Mouse (Mus musculus) left cerebral cortex, adult 2 months (tissue): ENCODE results near the gene Samd4. TPM values are rescaled to one million over a fixed set of nuclear protein-coding genes. Genes with fewer than 3 reads are reported as not detected.

ENCODE experiments used
- DNase-seq, 2 experiments: peaks; one replicate each; pipeline ENCODE4 v3.0.0; 2021 to 2022; ENCODE audit warnings: low spot score in 2 of 2, mixed read lengths in 1 of 2; ENCODE audit errors: extremely low spot score in 1 of 2
- H3K27ac ChIP-seq: fragments of 200-600 bp; 2 replicates; pipeline ENCODE4 v1.8.1; 2022
- H3K4me3 ChIP-seq: fragments of 200-600 bp; 2 replicates; pipeline ENCODE4 v1.8.1; 2022
- CTCF ChIP-seq: fragments of 200-600 bp; IDR thresholded peaks from 2 replicates; pipeline ENCODE4 v1.8.1; 2022; ENCODE audit warnings: antibody characterized with exemption, mild to moderate bottlenecking, moderate library complexity
- intact Hi-C: fragments of 180-260 bp; cut with DNase I; formaldehyde crosslinking; loops from one replicate; pipeline ENCODE4 v1.15.1; 2025
- total RNA-seq, 2 experiments: library from RNA; stranded (reverse); gene quantifications; 2 replicates each; pipeline ENCODE4 v1.2.3; 2021

Samd4 gene
- total RNA-seq, 2 experiments from 2014 or later, result 26.8 to 32.1 TPM

DNA sequence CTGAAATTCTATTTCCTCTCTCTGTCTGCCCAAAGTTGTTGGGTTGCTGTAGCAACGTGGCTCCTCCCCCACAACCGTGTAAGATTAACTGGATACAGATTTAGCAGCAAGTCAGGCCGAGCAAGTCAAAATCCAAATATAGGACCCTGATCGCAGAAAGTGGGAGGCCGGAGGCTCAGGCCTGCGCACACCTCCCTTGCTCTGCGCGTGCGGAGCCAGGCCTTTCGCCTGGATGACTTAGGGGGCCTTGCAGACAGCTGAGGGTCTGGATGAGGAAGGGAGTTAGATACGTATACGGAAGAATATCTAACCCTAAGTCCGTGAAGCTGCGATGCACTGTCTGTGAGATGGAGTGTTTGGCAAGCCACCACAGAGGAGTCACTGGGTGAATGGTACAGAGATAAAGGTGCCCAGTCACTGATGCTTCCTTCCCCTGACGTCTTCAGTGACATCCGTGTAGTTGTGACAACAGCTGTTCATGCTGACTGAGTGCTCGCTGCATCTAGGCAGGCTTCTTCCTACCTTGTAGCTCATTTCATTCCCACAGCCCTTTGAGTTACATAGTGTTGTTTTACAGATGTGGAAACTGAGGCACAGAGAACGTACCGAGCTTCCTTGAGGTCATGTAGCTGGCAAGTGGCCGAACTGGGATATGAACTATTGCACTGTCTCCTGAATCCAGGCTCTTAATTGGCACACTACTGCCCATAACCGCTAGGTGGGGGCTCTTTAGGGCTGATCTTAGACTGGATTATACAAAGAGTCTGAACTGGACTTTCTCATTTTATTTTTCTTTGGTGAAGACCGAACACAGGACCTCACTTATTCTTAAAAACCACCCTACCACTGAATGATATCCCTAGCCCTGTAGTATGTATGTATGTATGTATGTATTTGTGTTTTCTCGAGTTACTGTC, 59.5 kb downstream of the Samd4 start:
- intact Hi-C loops, result loop anchor here (1.0 to 2.0 kb wide), 2 partner anchors 44 to 57 kb away; no protein-coding TSS in a partner anchor
- peak overlapping the region; percentile 33; the same call in 1 of the 2 replicates for H3K27ac ChIP-seq
- DNase-seq, result peak; percentile 57 to 62
- peak overlapping the region; percentile 10; the same call in 1 of the 2 replicates for H3K4me3 ChIP-seq
- peak; percentile 41 for TF ChIP-seq CTCF

DNA sequence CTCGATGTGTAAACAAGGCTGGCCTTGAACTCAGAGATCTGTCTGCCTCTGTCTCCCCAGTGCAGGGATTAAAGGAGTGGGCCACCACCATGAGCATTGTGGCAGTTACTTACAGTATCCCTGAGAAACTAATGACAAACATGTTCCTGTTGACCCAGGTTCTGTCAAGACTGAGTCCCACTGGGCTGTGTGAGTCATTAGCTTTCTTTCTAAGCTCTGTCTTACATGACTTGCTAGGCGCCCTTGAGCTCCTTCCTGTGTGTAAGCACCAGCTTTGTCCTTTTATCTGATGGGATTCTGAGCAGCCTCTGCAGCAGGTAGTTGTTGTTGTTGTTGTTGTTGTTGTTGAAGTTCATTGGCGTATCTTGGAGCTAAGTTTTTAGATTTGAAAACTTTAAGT, 61.8 kb downstream of the Samd4 start:
- Histone ChIP-seq H3K4me3 (no peak overlapping the region), H3K27ac (no peak overlapping the region)
- intact Hi-C loops, result no loop called here
- TF ChIP-seq CTCF, result no peak
- DNase-seq, result no peak

DNA sequence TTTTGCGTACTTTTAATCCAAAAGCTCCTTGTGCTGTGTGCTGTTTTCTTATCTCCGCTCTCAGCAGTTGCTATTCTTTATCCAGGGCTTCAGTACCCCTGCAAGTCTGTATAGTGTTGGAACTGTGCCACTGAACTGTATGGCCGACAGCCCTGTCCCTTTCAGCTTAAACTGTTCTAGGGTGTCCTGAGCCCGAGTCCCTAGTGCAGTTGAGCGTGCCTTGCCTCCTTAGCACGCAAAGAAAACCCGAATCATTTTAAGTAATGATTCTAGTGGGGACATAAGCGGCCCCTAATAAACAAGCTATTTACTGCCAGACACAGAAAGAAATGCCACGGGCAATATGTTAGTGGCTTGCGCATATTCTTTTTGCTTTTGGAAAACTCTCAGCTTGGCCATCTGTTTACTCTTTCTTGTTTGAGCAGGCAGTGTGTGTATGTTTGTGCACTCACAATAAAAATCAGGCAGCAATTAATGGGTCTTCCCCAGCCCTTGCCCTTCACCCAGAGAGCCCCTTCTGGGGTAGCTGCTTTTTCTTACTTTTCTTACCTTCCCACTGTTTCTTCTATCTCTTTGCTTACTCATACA, 63.3 kb downstream of the Samd4 start:
- DNase-seq, result no peak
- TF ChIP-seq CTCF, result no peak
- no peak overlapping the region for H3K4me3 ChIP-seq
- no peak overlapping the region for H3K27ac ChIP-seq
- intact Hi-C loops, result no loop called here

DNA sequence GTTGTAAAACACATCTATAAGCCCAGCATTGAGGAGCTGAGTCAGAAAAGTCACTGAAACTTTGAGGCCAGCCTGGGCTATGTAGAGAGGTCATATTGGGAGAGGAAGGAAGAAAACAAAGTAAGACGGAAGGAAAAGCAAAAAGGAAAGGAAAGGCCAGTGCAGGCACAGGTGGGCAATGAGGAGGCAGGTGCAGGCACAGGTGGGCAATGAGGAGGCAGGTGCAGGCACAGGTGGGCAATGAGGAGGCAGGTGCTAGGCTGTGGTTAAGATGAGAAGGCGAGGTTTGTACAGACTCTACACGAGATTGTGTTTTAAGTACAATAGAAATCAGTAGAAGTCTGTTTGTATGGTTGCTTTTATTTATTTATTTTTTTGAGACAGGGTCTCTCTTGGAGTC, 65.0 kb downstream of the Samd4 start:
- no peak overlapping the region for H3K27ac ChIP-seq
- DNase-seq, result no peak
- no peak overlapping the region for H3K4me3 ChIP-seq
- no peak for TF ChIP-seq CTCF
- intact Hi-C loops, result no loop called here

DNA sequence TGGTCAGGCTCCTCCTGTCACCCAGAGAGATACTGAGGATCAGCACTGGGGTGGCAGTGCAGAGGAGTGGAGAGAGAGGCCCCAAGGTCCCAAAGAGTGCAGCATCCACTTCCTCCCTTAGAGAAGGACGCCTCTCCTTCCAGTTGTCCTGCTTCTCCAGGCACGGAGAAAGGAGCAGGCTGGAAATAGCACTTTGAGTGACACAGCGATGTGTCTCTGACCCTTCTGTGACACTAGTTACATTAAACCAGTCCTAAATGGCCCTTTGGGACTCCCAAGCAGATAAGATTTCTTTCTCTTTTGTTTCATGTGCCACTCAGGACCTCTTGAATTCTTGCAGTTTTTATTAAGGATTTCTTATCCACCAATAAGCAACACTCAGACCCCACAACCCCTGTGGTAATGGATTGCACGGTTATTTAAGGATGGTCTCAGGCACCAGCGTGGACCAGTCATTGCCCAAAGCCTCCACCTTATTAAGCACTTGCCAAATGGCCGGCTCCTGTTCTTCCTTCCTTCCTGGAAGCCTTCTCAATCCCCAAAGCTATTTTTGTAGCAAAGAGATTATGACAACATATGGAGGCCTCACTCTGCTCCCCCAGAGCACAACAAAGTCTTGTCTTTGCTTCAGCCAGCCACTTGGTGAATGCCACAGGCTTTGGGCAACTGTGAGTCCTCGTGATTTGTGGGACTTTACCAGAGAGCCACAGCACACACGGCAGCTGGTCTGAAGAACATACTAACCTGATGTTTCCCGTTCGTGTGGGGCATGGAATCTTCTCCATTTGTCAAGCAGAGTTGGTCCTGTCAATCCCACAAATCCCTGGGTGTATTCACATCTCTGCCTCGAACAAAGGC, 68.1 kb downstream of the Samd4 start:
- DNase-seq, result no peak
- intact Hi-C loops, result no loop called here
- H3K4me3 ChIP-seq, result no peak overlapping the region
- no peak overlapping the region for H3K27ac ChIP-seq
- no peak for TF ChIP-seq CTCF

DNA sequence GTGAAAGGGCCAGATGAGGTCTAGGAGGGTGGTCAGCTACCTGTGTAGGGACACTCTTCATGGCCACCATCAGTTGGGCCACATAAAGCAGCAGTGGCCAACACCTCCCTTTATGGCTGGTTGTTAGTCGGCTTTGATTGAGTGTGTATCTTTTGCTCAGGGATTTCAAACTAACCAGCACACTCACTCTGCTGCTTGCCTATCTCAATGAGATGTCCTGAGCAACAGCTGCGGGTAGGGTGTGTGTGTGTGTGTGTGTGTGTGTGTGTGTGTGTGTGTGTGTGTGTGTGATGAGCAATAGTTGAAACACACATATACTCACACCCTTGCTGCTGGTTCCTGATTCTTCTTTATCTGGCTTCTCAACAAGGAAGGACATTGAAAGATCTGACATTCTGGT, 69.6 kb downstream of the Samd4 start:
- DNase-seq, result no peak
- intact Hi-C loops, result no loop called here
- H3K4me3 ChIP-seq, result no peak overlapping the region
- no peak overlapping the region for H3K27ac ChIP-seq
- TF ChIP-seq CTCF, result no peak

DNA sequence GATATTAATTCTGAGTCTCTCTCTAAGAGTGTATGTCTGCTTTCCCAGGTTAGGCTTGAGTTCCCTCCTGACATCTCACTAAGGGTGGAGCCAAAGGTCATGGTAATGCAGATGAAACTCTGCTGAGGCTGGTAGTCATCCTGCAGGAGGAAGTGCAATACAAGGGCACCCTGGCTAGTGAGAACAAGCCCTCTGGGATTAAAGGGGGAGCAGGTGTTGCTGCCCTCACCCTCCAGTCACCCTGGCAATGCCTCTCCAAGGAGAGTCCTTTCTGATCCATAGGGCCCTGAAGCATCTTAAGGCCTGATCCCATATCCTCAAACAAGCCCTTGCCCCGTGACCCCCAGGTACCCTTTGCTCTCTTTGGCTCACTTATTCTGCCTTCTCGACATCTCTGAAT, 72.5 kb downstream of the Samd4 start:
- Histone ChIP-seq H3K4me3 (no peak overlapping the region), H3K27ac (no peak overlapping the region)
- TF ChIP-seq CTCF, result no peak
- intact Hi-C loops, result no loop called here
- DNase-seq, result no peak

DNA sequence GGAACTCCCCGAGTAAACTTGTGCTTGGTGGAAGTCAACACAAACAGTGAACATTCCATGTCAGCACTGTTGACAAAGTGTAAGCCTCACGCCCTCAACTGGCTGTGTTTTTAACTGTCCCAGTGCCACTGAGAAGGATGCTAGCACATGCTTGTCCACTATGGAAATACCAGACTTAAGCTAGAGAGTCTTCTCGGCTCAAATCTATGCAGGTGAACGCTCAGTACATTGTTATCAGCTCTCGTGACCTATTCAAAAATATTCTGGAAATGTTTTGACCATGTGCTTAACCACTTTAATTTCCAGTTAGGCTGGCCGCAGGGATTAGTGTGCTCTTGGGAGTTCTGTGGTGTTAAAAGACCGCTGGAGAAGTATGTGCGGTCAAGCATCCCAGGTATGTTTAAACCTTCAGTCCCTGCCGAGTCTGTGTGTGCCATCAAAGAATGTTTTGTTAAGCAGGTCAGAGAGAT, 73.0 kb downstream of the Samd4 start:
- H3K4me3 ChIP-seq, result no peak overlapping the region
- no peak; the same call in none of the 2 replicates for TF ChIP-seq CTCF
- no peak overlapping the region for H3K27ac ChIP-seq
- DNase-seq, result no peak
- intact Hi-C loops, result no loop called here

DNA sequence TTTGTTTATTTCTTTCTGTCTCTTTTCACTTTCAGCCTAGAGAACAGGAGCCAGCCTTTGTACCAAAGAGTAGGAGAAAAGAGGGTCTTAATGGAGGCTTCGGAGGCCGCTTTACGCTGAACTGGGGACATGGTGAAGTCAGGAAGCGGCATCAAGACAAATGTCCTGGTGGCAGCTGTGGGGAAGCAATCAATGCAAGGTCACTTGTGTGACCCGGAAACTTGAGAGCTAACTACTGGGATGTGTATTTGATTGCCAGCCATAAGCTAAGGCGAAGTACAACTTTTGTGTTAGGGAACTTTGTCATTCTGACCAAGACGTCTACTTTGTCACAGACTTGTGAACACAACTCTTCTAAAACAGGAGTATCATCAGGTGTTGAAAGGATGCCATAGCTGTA, 73.5 kb downstream of the Samd4 start:
- H3K27ac ChIP-seq, result no peak overlapping the region
- TF ChIP-seq CTCF, result no peak
- no peak overlapping the region for H3K4me3 ChIP-seq
- no peak for DNase-seq
- intact Hi-C loops, result no loop called here

DNA sequence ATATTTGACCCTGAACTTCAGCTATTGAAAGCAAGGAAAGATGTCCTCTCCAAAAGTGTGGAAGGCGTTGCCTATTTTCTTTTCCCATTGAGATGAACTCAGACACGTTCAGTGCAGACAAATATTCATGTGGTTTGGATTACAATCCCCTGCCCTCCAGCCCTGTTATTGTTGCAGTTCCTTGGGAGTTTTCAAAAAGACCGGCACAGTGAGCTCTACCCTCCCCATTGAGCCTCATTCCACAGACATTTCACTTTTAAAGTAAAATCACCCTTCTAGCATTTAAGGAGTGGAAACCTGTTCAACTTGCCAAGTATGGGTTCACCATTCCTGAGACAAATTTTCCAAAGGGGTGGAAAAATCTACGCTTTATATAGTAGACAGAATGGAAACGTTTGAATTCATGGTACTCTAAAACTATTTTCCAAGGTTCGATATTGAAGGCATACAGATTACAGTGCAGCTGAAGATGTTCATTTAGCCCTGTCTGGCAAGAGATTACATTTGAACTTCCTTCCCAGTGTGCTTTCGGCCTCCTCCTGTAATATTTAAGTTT, 76.6 kb downstream of the Samd4 start:
- Histone ChIP-seq H3K4me3 (no peak overlapping the region), H3K27ac (no peak overlapping the region)
- no peak for TF ChIP-seq CTCF
- intact Hi-C loops, result no loop called here
- no peak for DNase-seq

DNA sequence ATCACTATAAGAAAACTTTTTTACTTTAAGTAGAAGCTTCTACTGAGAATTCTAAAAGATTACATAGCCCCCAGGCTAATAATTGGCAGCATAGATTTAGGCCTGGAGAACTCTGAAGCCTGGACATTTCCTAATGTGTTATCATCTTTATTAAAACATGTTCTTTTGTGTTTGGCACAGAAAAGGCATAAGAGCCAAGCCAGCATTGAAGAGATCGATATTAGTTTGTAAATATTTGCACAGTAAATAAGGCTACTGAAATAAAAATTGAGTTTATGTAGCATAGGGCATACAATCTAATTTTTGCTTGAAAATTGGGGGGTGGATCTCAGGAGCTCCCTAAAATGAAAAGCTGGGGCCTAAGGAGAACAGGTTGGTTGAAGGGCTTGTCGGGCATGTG, 77.2 kb downstream of the Samd4 start:
- no peak for DNase-seq
- intact Hi-C loops, result no loop called here
- no peak overlapping the region for H3K4me3 ChIP-seq
- H3K27ac ChIP-seq, result no peak overlapping the region
- no peak for TF ChIP-seq CTCF

DNA sequence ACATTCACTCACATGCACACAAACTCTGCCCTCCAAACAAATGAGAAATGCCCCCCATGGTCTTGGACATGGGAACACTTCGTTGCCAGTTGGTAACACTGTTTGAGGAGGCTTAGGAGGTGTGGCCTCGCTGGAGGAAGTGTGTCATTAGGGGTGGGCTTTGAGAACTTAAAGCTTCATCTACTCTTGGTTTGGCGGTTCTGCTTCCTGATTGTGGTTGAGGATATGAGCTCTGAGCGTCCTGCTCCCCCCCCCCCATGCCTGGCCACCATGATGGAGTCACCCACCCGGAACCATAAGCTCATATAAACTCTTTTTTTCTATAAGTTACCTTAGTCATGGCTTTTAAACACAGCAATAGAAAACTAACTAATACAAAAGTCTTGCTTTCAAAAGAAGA, 80.2 kb downstream of the Samd4 start:
- no peak for DNase-seq
- H3K4me3 ChIP-seq, result no peak overlapping the region
- intact Hi-C loops, result no loop called here

More for the DNA sequence above, 80.2 kb downstream of the Samd4 start:
- TF ChIP-seq CTCF, result no peak
- H3K27ac ChIP-seq, result no peak overlapping the region
